Mouse (Mus musculus) liver, adult 2 months (tissue): Measurements from ENCODE around the gene Hoxb7. TPM values are rescaled to one million over a fixed set of nuclear protein-coding genes. Genes with fewer than 3 reads are reported as not detected.

Experiments used
- DNase-seq: peaks from one replicate; pipeline ENCODE4 v3.0.0-alpha.2; 2011; ENCODE audit warnings: low read depth, low spot score; ENCODE audit errors: extremely low read depth
- H3K27ac ChIP-seq: fragments of 200-500 bp; replicated peaks from 2 replicates; pipeline ENCODE4 v1.5.1; 2012; ENCODE audit warnings: low read depth, mild to moderate bottlenecking, control low read depth, inconsistent platforms, low read length; ENCODE audit not compliant: insufficient read depth
- H3K27me3 ChIP-seq: fragments of 200-500 bp; 2 replicates; pipeline ENCODE4 v1.6.1; 2012; ENCODE audit warnings: mild to moderate bottlenecking, moderate library complexity, low read length, inconsistent platforms; ENCODE audit not compliant: control insufficient read depth, insufficient read depth
- H3K36me3 ChIP-seq: fragments of 200-500 bp; 2 replicates; pipeline ENCODE4 v1.6.1; 2012; ENCODE audit warnings: low read length, inconsistent platforms; ENCODE audit not compliant: control insufficient read depth, insufficient read depth
- H3K4me1 ChIP-seq: fragments of 200-500 bp; 2 replicates; pipeline ENCODE4 v1.6.1; 2011; ENCODE audit warnings: low read length; ENCODE audit not compliant: control insufficient read depth, insufficient read depth
- H3K4me3 ChIP-seq: fragments of 200-500 bp; 2 replicates; pipeline ENCODE4 v1.5.1; 2011; ENCODE audit warnings: low read depth, mild to moderate bottlenecking, control low read depth, low read length, moderate library complexity; ENCODE audit not compliant: insufficient read depth
- H3K79me2 ChIP-seq: fragments of 200-500 bp; 2 replicates; pipeline ENCODE4 v1.6.1; 2012; ENCODE audit warnings: inconsistent platforms, mild to moderate bottlenecking, low read length, moderate library complexity; ENCODE audit not compliant: control insufficient read depth, insufficient read depth
- H3K9ac ChIP-seq: fragments of 200-500 bp; 2 replicates; pipeline ENCODE4 v1.6.1; 2012; ENCODE audit warnings: low read depth, mild to moderate bottlenecking, control low read depth, inconsistent platforms, low read length
- CTCF ChIP-seq: fragments of 200-500 bp; IDR thresholded peaks from 2 replicates; pipeline ENCODE4 v1.5.1; 2011; ENCODE audit warnings: low read depth, low read length, control low read depth
- POLR2A ChIP-seq: fragments of 200-500 bp; IDR thresholded peaks from 2 replicates; pipeline ENCODE4 v1.6.1; 2011; ENCODE audit warnings: low read length, control low read depth; ENCODE audit not compliant: insufficient read depth; ENCODE audit errors: extremely low read depth
- WGBS: fragments of 180-500 bp; shearing (Covaris S2); methylation state at CpG from one replicate; pipeline ENCODE4 v1.1.7; 2018; 5-methylcytosine and 5-hydroxymethylcytosine counted together
- polyA plus RNA-seq: library from polyadenylated mRNA; depleted of rRNA; stranded (reverse); fragments of >200 nt; gene quantifications from 2 replicates; pipeline ENCODE4 v1.2.3, GENCODE M21; 2012
- total RNA-seq: library from RNA; depleted of rRNA; stranded (reverse); fragments of >200 nt; gene quantifications from 2 replicates; pipeline ENCODE4 v1.2.3, GENCODE M21; 2014

Gene Hoxb7
- total and polyA plus RNA-seq, 2 experiments: 0.09 to 0.17 TPM

DNA sequence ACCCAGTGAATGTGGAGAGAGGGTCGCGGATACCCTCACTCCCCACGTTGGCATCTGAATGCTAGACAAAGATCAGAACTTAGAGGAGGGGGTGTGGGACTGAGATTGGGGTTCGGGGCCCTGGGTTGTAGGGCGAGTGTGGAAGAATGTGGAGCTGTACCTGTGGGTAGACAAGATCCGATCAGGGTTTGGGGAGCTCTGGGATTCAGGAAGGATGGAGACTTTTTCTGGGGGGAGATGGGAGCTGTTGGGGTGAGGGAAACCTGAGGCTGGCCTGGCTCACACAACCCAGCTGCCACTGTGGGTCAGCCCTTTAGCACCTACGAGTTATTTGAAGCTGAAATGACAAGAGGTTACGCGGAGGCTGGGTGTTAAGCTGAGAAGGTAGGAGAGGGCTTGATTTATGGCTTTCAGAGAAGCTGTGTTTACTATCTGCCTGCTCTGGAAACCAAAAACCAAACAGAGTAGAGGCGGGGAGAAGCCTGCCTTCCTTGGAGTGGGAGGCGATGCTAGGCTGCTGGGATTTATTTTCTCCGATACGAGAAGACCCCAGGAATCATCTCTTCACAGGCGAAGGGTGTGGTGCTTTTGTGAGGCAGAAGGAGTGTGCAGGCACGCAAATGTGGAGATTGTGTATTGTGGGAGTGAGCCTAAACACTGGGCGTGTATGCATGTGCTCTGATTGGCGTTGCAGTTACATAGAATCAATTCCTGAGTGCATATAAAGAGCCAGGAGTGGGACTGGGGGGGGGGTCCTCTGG is 47.0 kb downstream of the Hoxb7 start:
- H3K27ac ChIP-seq: no peak overlapping the region
- H3K36me3 ChIP-seq: no peaks in the 10 kb centered on the region
- H3K9ac ChIP-seq: 0 out of 2 replicates have a peak overlapping the region, but pooled peaks have one; percentile 38
- H3K4me1 ChIP-seq: 0 out of 2 replicates have a peak, but pooled peaks cover 1% of the 10 kb centered on the region
- no peak for TF ChIP-seq POLR2A
- TF ChIP-seq CTCF: no peak
- 0 out of 2 replicates have a peak overlapping the region, but pooled peaks have one; percentile 25 for H3K4me3 ChIP-seq
- no peak for DNase-seq
- H3K79me2 ChIP-seq: no peaks in the 10 kb centered on the region
- 23% methylated on average over 17 of the region's 17 CpGs for WGBS
- peaks cover 10% of the 10 kb centered on the region; the same call in 1 of the 2 replicates for H3K27me3 ChIP-seq

DNA sequence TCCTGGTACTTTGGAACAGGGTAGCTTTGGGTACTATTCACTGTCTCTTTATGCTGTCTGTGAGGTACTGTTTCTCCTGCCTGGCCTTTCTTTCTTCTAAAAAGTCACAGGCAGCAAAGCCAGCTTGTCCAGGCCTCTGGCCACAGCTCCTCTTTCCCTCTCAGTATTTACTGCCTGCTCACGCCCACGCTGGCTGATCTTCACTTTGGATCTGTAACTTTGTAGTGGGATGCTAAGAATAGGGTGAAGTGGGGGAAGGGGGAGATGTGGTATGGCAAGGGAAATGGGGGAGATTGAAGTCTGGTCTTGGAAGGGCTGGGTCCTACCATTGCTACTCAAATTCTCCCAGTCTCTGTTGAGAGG is 47.6 kb downstream of the Hoxb7 start:
- no peak overlapping the region for H3K9ac ChIP-seq
- no peak overlapping the region for H3K27ac ChIP-seq

GRCm38 (mm10) chr11:96334998-96335397 is 48.6 kb downstream of the Hoxb7 start:
- peaks cover 10% of the 10 kb centered on the region; the same call in 1 of the 2 replicates for H3K27me3 ChIP-seq
- no peak overlapping the region for H3K27ac ChIP-seq
- no peak overlapping the region for H3K9ac ChIP-seq
- TF ChIP-seq POLR2A (no peak), CTCF (no peak)
- WGBS: 45% methylated on average over 3 of the region's 3 CpGs
- 0 out of 2 replicates have a peak, but pooled peaks cover 1% of the 10 kb centered on the region for H3K4me1 ChIP-seq
- H3K36me3 ChIP-seq: no peaks in the 10 kb centered on the region
- no peaks in the 10 kb centered on the region for H3K79me2 ChIP-seq
- DNase-seq: no peak
- H3K4me3 ChIP-seq: no peak overlapping the region

More for the DNA sequence above, 47.6 kb downstream of the Hoxb7 start:
- TF ChIP-seq POLR2A (no peak), CTCF (no peak)
- no peaks in the 10 kb centered on the region for H3K36me3 ChIP-seq
- no peaks in the 10 kb centered on the region for H3K79me2 ChIP-seq
- no peak overlapping the region for H3K4me3 ChIP-seq
- 0 out of 2 replicates have a peak, but pooled peaks cover 1% of the 10 kb centered on the region for H3K4me1 ChIP-seq
- WGBS: 26% methylated on average over 2 of the region's 2 CpGs
- H3K27me3 ChIP-seq: peaks cover 10% of the 10 kb centered on the region; the same call in 1 of the 2 replicates
- DNase-seq: no peak

DNA sequence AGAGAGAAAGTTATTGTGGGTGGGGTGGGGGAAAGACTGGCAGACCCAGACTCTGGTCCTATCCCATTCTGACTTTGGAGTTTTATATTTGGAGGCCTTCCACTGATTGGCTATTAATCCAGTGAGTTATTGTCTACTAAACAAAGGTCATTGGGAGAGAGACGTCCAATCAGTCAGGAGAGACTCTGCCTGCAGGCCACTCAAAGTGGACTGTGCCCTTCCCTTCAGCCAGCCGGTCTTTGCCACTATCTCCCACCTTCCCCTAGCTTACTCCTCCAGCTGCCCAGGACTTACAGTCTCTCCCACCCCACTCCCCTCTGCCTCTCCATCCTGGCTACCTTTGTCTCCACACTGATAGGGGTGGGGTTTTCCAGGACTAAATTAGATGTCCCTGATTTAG is 50.2 kb downstream of the Hoxb7 start:
- Histone ChIP-seq H3K79me2 (no peaks in the 10 kb centered on the region), H3K27ac (no peak overlapping the region), H3K4me3 (no peak overlapping the region), H3K36me3 (no peaks in the 10 kb centered on the region), H3K4me1 (0 out of 2 replicates have a peak, but pooled peaks cover 1% of the 10 kb centered on the region), H3K27me3 (peaks cover 10% of the 10 kb centered on the region), H3K9ac (no peak overlapping the region)
- 21% methylated on average over 2 of the region's 2 CpGs for WGBS
- no peak for TF ChIP-seq CTCF
- TF ChIP-seq POLR2A: no peak
- DNase-seq: no peak

DNA sequence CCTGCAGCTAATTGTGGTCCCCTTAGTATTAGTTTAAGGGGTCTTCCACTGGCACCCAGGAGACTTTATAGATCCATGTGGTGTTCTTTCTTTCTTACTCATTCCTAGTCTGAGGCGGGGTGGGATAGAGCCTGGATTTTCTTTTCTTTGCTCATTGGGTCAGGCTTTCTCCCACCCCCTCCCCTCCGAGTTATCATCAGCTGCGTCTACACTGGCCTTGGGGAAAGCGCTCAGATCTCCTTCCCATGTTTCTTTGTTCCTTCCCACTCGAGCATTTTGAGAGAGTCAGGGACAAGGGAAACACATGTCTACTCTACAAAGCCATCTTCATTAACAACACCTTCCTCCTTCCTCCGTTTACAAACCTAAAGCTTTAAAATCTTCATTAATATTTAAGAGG is 50.6 kb downstream of the Hoxb7 start:
- H3K4me1 ChIP-seq: 0 out of 2 replicates have a peak, but pooled peaks cover 1% of the 10 kb centered on the region
- H3K27me3 ChIP-seq: peaks cover 11% of the 10 kb centered on the region
- no peak for DNase-seq
- no peaks in the 10 kb centered on the region for H3K79me2 ChIP-seq
- H3K4me3 ChIP-seq: no peak overlapping the region
- H3K36me3 ChIP-seq: no peaks in the 10 kb centered on the region
- no peak for TF ChIP-seq POLR2A
- no peak for TF ChIP-seq CTCF
- no peak overlapping the region for H3K27ac ChIP-seq
- H3K9ac ChIP-seq: no peak overlapping the region
- 21% methylated on average over 6 of the region's 6 CpGs for WGBS
